Mouse (Mus musculus): Measurements from ENCODE around the gene Chmp2b. TPM values are rescaled to one million over a fixed set of nuclear protein-coding genes. Genes with fewer than 3 reads are reported as not detected.

The Chmp2b gene
- polyA plus RNA-seq, 1 experiment from 2014 or later: 161 TPM

Other genes with a start within 250 kb of the Chmp2b start
- gene Pou1f1, start 42.2 kb downstream of the Chmp2b start, polyA plus RNA-seq (2015; fragmentation: Nextera tagmentation; extraction: Ambion mirVana): not detected in 2 replicates